Mouse (Mus musculus) lung, embryonic 15.5 days (tissue): ENCODE measurements around the gene Fgd3. TPM values are rescaled to one million over a fixed set of nuclear protein-coding genes. Genes with fewer than 3 reads are reported as not detected.
A peak's percentile ranks its signal among the peaks of the same experiment; 100 is the strongest.

Source experiments
- ATAC-seq: fragments of 200-750 bp; cut with Nextera tagmentation; 2 replicates; pipeline ENCODE4 v1.8.0; 2017; ENCODE audit warnings: moderate number of reproducible peaks, borderline replicate concordance; ENCODE audit not compliant: low FRiP score, low TSS enrichment; ENCODE audit errors: extremely low read depth
- H3K27ac ChIP-seq: fragments of 300-500 bp; sonication (generic); 2 replicates; pipeline ENCODE4 v1.5.1; 2015; ENCODE audit warnings: moderate library complexity, mild to moderate bottlenecking, inconsistent platforms
- H3K27me3 ChIP-seq: fragments of 300-500 bp; sonication (generic); 2 replicates; pipeline ENCODE4 v1.6.1; 2015; ENCODE audit warnings: inconsistent platforms
- H3K36me3 ChIP-seq: fragments of 300-500 bp; sonication (generic); 2 replicates; pipeline ENCODE4 v1.6.1; 2015; ENCODE audit warnings: inconsistent platforms
- H3K4me1 ChIP-seq: fragments of 300-500 bp; sonication (generic); 2 replicates; pipeline ENCODE4 v1.6.1; 2015; ENCODE audit warnings: inconsistent platforms
- H3K4me2 ChIP-seq: fragments of 300-500 bp; sonication (generic); 2 replicates; pipeline ENCODE4 v1.6.1; 2015; ENCODE audit warnings: inconsistent platforms, mild to moderate bottlenecking, moderate library complexity
- H3K4me3 ChIP-seq: fragments of 300-500 bp; sonication (generic); 2 replicates; pipeline ENCODE4 v1.5.1; 2015; ENCODE audit warnings: mild to moderate bottlenecking, inconsistent platforms
- H3K9ac ChIP-seq: fragments of 300-500 bp; sonication (generic); 2 replicates; pipeline ENCODE4 v1.6.1; 2015; ENCODE audit warnings: inconsistent platforms
- H3K9me3 ChIP-seq: fragments of 300-500 bp; sonication (generic); 2 replicates; pipeline ENCODE4 v1.6.1; 2016; ENCODE audit warnings: inconsistent platforms
- WGBS: fragments of 180-500 bp; shearing (Covaris S2); methylation state at CpG from one replicate; pipeline ENCODE4 v1.1.7; 2015; 5-methylcytosine and 5-hydroxymethylcytosine counted together
- polyA plus RNA-seq: library from polyadenylated mRNA; unstranded; fragments of >200 nt; fragmentation: Nextera tagmentation; extraction: Ambion mirVana; gene quantifications from 2 replicates; pipeline ENCODE4 v1.2.1, GENCODE M21; 2015

The Fgd3 gene
- polyA plus RNA-seq, 1 experiment from 2014 or later = 0.30 TPM

- Histone ChIP-seq H3K4me1 (peaks cover 14% of the 10 kb centered on the region), H3K4me2 (no peak overlapping the region), H3K36me3 (no peaks in the 10 kb centered on the region), H3K27ac (no peak overlapping the region), H3K4me3 (no peak overlapping the region), H3K27me3 (no peaks in the 10 kb centered on the region), H3K9me3 (no peaks in the 10 kb centered on the region), H3K9ac (no peak overlapping the region)
- ATAC-seq = no peak
- WGBS = 74% methylated on average over 6 of the region's 6 CpGs
Observed at GRCm38 (mm10) chr13:49317508-49317907, 2.6 kb downstream of the Fgd3 start.

- H3K27me3 ChIP-seq = no peaks in the 10 kb centered on the region
- peaks cover 14% of the 10 kb centered on the region for H3K4me1 ChIP-seq
- no peak overlapping the region for H3K4me2 ChIP-seq
- H3K9me3 ChIP-seq = no peaks in the 10 kb centered on the region
- H3K9ac ChIP-seq = no peak overlapping the region
- H3K27ac ChIP-seq = no peak overlapping the region
- ATAC-seq = no peak
- WGBS = 49% methylated on average over 9 of the region's 9 CpGs
- H3K4me3 ChIP-seq = no peak overlapping the region
- no peaks in the 10 kb centered on the region for H3K36me3 ChIP-seq
Observed at GRCm38 (mm10) chr13:49316386-49317162, 3.5 kb downstream of the Fgd3 start.

- WGBS = 58% methylated on average over 7 of the region's 7 CpGs
- no peak overlapping the region for H3K27ac ChIP-seq
- no peaks in the 10 kb centered on the region for H3K9me3 ChIP-seq
- no peak overlapping the region for H3K4me3 ChIP-seq
- H3K9ac ChIP-seq = no peak overlapping the region
- no peaks in the 10 kb centered on the region for H3K27me3 ChIP-seq
- H3K4me2 ChIP-seq = no peak overlapping the region
- H3K36me3 ChIP-seq = no peaks in the 10 kb centered on the region
- no peak for ATAC-seq
- H3K4me1 ChIP-seq = peaks cover 14% of the 10 kb centered on the region
Observed at GRCm38 (mm10) chr13:49311642-49312041, 8.5 kb downstream of the Fgd3 start.

- WGBS = 89% methylated on average over 1 of the region's 1 CpGs
- Histone ChIP-seq H3K4me2 (no peak overlapping the region), H3K36me3 (no peaks in the 10 kb centered on the region), H3K4me1 (peaks cover 17% of the 10 kb centered on the region), H3K27me3 (no peaks in the 10 kb centered on the region), H3K9ac (no peak overlapping the region), H3K27ac (no peak overlapping the region), H3K9me3 (no peaks in the 10 kb centered on the region), H3K4me3 (no peak overlapping the region)
- ATAC-seq = no peak
Observed at GRCm38 (mm10) chr13:49309501-49309900, 10.6 kb downstream of the Fgd3 start.

GRCm38 (mm10) chr13:49308861-49309403 is 11.2 kb downstream of the Fgd3 start:
- Histone ChIP-seq H3K9me3 (no peaks in the 10 kb centered on the region), H3K27ac (no peak overlapping the region), H3K4me1 (peaks cover 17% of the 10 kb centered on the region), H3K4me2 (no peak overlapping the region), H3K36me3 (no peaks in the 10 kb centered on the region), H3K4me3 (no peak overlapping the region), H3K27me3 (no peaks in the 10 kb centered on the region), H3K9ac (no peak overlapping the region)
- 75% methylated on average over 16 of the region's 16 CpGs for WGBS
- no peak for ATAC-seq

GRCm38 (mm10) chr13:49308206-49308605 is 11.9 kb downstream of the Fgd3 start:
- Histone ChIP-seq H3K36me3 (no peaks in the 10 kb centered on the region), H3K27me3 (no peaks in the 10 kb centered on the region), H3K4me2 (no peak overlapping the region), H3K9me3 (no peaks in the 10 kb centered on the region), H3K4me3 (no peak overlapping the region), H3K27ac (no peak overlapping the region), H3K4me1 (peaks cover 17% of the 10 kb centered on the region), H3K9ac (no peak overlapping the region)
- no peak for ATAC-seq
- WGBS = 86% methylated on average over 4 of the region's 4 CpGs

- H3K27ac ChIP-seq = peak overlapping the region; percentile 62
- H3K9ac ChIP-seq = no peak overlapping the region
- peak; percentile 55; the same call in 1 of the 2 replicates for ATAC-seq
- H3K4me2 ChIP-seq = peak overlapping the region; percentile 17; the same call in 1 of the 2 replicates
- H3K4me1 ChIP-seq = peaks cover 17% of the 10 kb centered on the region
- 9% methylated on average over 10 of the region's 10 CpGs for WGBS
- H3K27me3 ChIP-seq = no peaks in the 10 kb centered on the region
- H3K4me3 ChIP-seq = no peak overlapping the region
- H3K36me3 ChIP-seq = no peaks in the 10 kb centered on the region
- no peaks in the 10 kb centered on the region for H3K9me3 ChIP-seq
Observed at GRCm38 (mm10) chr13:49307311-49307969, 12.7 kb downstream of the Fgd3 start.

- H3K27ac ChIP-seq = peak overlapping the region; percentile 62
- H3K36me3 ChIP-seq = no peaks in the 10 kb centered on the region
- no peaks in the 10 kb centered on the region for H3K27me3 ChIP-seq
- H3K9ac ChIP-seq = no peak overlapping the region
- H3K4me1 ChIP-seq = peaks cover 17% of the 10 kb centered on the region
- 44% methylated on average over 7 of the region's 7 CpGs for WGBS
- ATAC-seq = no peak
- no peak overlapping the region for H3K4me3 ChIP-seq
- peak overlapping the region; percentile 17; the same call in 1 of the 2 replicates for H3K4me2 ChIP-seq
- no peaks in the 10 kb centered on the region for H3K9me3 ChIP-seq
Observed at GRCm38 (mm10) chr13:49306771-49307310, 13.3 kb downstream of the Fgd3 start.

GRCm38 (mm10) chr13:49300771-49301170 is 19.3 kb downstream of the Fgd3 start:
- H3K4me3 ChIP-seq = no peak overlapping the region
- no peak for ATAC-seq
- H3K36me3 ChIP-seq = no peaks in the 10 kb centered on the region
- no peak overlapping the region for H3K4me2 ChIP-seq
- peaks cover 4% of the 10 kb centered on the region; the same call in 1 of the 2 replicates for H3K4me1 ChIP-seq
- no peaks in the 10 kb centered on the region for H3K27me3 ChIP-seq
- WGBS = 73% methylated on average over 1 of the region's 1 CpGs
- no peak overlapping the region for H3K27ac ChIP-seq
- no peak overlapping the region for H3K9ac ChIP-seq
- H3K9me3 ChIP-seq = no peaks in the 10 kb centered on the region

GRCm38 (mm10) chr13:49298514-49299381 is 21.4 kb downstream of the Fgd3 start:
- no peak for ATAC-seq
- H3K27me3 ChIP-seq = no peaks in the 10 kb centered on the region
- H3K4me2 ChIP-seq = no peak overlapping the region
- H3K4me1 ChIP-seq = peaks cover 4% of the 10 kb centered on the region; the same call in 1 of the 2 replicates
- no peak overlapping the region for H3K4me3 ChIP-seq
- no peaks in the 10 kb centered on the region for H3K36me3 ChIP-seq
- WGBS = 64% methylated on average over 14 of the region's 14 CpGs
- no peak overlapping the region for H3K9ac ChIP-seq
- H3K27ac ChIP-seq = no peak overlapping the region
- no peaks in the 10 kb centered on the region for H3K9me3 ChIP-seq

GRCm38 (mm10) chr13:49296270-49296669 is 23.8 kb downstream of the Fgd3 start:
- no peaks in the 10 kb centered on the region for H3K36me3 ChIP-seq
- no peak overlapping the region for H3K4me3 ChIP-seq
- no peak overlapping the region for H3K9ac ChIP-seq
- no peaks in the 10 kb centered on the region for H3K27me3 ChIP-seq
- H3K9me3 ChIP-seq = no peaks in the 10 kb centered on the region
- no peak for ATAC-seq
- peaks cover 4% of the 10 kb centered on the region; the same call in 1 of the 2 replicates for H3K4me1 ChIP-seq
- WGBS = 76% methylated on average over 7 of the region's 7 CpGs
- no peak overlapping the region for H3K27ac ChIP-seq
- H3K4me2 ChIP-seq = no peak overlapping the region
